Mouse (Mus musculus): ENCODE data around the gene Icam4.

DNA sequence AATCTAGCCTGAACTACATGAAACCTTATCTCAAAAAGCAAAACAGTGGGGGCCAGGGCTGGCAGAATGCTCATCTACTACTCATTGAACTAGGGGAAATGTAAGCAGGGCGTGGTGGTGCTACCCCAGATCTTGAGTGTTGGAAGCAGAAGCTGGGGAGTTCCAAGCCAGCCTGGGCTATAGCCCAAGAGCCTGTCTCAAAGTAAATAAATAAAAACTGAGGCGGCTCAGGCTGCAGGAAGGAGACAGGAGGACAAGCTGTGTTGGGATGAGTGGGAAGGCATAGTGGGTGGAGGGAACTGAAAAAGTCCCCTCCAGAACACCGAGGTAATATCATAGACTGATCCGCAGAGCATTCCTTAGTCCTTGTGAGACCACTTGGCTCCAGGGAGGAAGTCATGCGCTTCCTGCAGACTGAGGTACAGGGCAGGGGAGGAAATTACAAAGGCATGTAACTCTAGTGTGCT lies 17.3 kb upstream of the Icam4 start:
- TF ChIP-seq CTCF (IDR thresholded peaks at IDR 0.05; ENCODE audit: borderline replicate concordance, insufficient read depth, low read depth, low read length) (no peak), POLR2A (IDR thresholded peaks at IDR 0.05; ENCODE audit: borderline replicate concordance, insufficient read depth, low read length) (no peak)

All from cerebellum, adult 2 months (tissue).